Mouse (Mus musculus) midbrain, embryonic 14.5 days (tissue): Measurements from ENCODE around the gene Ak1. TPM values are rescaled to one million over a fixed set of nuclear protein-coding genes. Genes with fewer than 3 reads are reported as not detected.
A peak's percentile ranks its signal among the peaks of the same experiment; 100 is the strongest.

Experiments
- ATAC-seq: fragments of 200-750 bp; cut with Nextera tagmentation; 2 replicates; pipeline ENCODE4 v1.8.0; 2017; ENCODE audit warnings: moderate number of reproducible peaks, moderate library complexity; ENCODE audit not compliant: low FRiP score, low TSS enrichment
- DNase-seq: peaks from one replicate; pipeline ENCODE4 v3.0.0-alpha.2; 2015
- H3K27ac ChIP-seq: fragments of 300-500 bp; sonication (generic); replicated peaks from 2 replicates; pipeline ENCODE4 v1.5.1; 2014; ENCODE audit warnings: mild to moderate bottlenecking, low read depth, low read length, moderate library complexity
- H3K27me3 ChIP-seq: fragments of 300-500 bp; sonication (generic); 2 replicates; pipeline ENCODE4 v1.6.1; 2014; ENCODE audit warnings: low read length, control low read depth, mixed read lengths; ENCODE audit not compliant: control insufficient read depth, insufficient read depth
- H3K36me3 ChIP-seq: fragments of 300-500 bp; sonication (generic); 2 replicates; pipeline ENCODE4 v1.6.1; 2014; ENCODE audit warnings: low read length, control low read depth; ENCODE audit not compliant: control insufficient read depth, insufficient read depth
- H3K4me1 ChIP-seq: fragments of 300-500 bp; sonication (generic); 2 replicates; pipeline ENCODE4 v1.6.1; 2014; ENCODE audit warnings: mild to moderate bottlenecking, antibody characterized with exemption, low read length, control low read depth; ENCODE audit not compliant: control insufficient read depth, insufficient read depth
- H3K4me2 ChIP-seq: fragments of 300-500 bp; sonication (generic); 2 replicates; pipeline ENCODE4 v1.6.1; 2014; ENCODE audit warnings: mild to moderate bottlenecking, low read length, moderate library complexity
- H3K4me3 ChIP-seq: fragments of 300-500 bp; sonication (generic); replicated peaks from 2 replicates; pipeline ENCODE4 v1.5.1; 2014; ENCODE audit warnings: low read depth, low read length
- H3K9ac ChIP-seq: fragments of 300-500 bp; sonication (generic); replicated peaks from 2 replicates; pipeline ENCODE4 v1.6.1; 2014; ENCODE audit warnings: mild to moderate bottlenecking, low read length, moderate library complexity
- H3K9me3 ChIP-seq: fragments of 300-500 bp; sonication (generic); 2 replicates; pipeline ENCODE4 v1.6.1; 2016; ENCODE audit warnings: low read length, control low read depth, mixed read lengths; ENCODE audit not compliant: control insufficient read depth
- WGBS: fragments of 180-500 bp; shearing (Covaris S2); extraction: QIAGEN DNeasy Blood & Tissue Kit; methylation state at CpG from one replicate; pipeline ENCODE4 v1.1.7; 2014; 5-methylcytosine and 5-hydroxymethylcytosine counted together
- polyA plus RNA-seq: library from polyadenylated mRNA; unstranded; fragments of >200 nt; fragmentation: Nextera tagmentation; extraction: Ambion mirVana; gene quantifications from 2 replicates; pipeline ENCODE4 v1.2.1, GENCODE M21; 2014

The Ak1 gene
- polyA plus RNA-seq, 1 experiment from 2014 or later: 69.2 TPM

DNA sequence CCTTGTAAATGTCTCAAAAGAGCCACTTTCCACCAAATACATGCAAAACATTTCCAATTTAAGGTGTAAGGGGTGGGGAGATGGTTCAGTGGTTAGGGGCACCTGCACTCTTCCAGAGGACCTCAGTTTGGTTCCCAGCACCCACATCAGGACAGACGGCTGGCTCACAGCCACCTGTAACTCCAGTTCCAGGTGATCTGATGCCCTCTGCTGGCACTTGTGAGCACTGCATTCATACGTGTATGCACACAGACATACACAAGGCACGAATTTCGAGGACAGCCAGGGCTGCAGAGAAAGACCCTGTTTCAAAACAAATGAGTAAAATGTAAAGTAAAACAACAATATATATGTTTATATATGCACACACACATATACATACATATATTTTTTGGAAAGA is 4.0 kb upstream of the Ak1 start:
- no peak for ATAC-seq
- H3K27ac ChIP-seq: no peak overlapping the region
- H3K36me3 ChIP-seq: no peaks in the 10 kb centered on the region; the same call in 1 of the 2 replicates
- DNase-seq: no peak
- H3K27me3 ChIP-seq: no peaks in the 10 kb centered on the region
- no peak overlapping the region for H3K9ac ChIP-seq
- no peak overlapping the region for H3K4me2 ChIP-seq
- H3K9me3 ChIP-seq: no peaks in the 10 kb centered on the region
- peaks cover 14% of the 10 kb centered on the region; the same call in 1 of the 2 replicates for H3K4me1 ChIP-seq
- WGBS: 92% methylated on average over 4 of the region's 4 CpGs
- no peak overlapping the region for H3K4me3 ChIP-seq

DNA sequence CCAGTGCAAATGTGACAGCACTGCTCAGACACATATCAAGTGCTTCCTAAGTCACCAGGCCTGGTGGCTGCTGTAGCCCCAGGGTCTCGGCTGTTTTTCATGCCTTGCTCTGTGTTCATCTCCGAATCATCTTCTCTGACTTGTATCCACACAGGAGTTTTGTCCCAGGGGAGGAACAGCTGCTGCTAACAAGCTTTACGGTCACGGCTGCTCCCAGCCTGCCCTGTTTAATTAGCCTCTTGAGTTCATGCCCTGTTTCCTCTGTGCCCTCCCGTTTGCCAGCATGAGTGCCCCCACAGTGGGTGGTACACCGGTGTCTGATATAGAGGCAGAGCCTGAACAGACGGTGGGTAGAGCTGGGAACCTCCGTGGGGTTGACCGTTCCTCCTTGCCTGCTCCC is 3.5 kb upstream of the Ak1 start:
- Histone ChIP-seq H3K4me1 (peaks cover 14% of the 10 kb centered on the region; the same call in 1 of the 2 replicates), H3K36me3 (no peaks in the 10 kb centered on the region; the same call in 1 of the 2 replicates), H3K27me3 (no peaks in the 10 kb centered on the region)

DNA sequence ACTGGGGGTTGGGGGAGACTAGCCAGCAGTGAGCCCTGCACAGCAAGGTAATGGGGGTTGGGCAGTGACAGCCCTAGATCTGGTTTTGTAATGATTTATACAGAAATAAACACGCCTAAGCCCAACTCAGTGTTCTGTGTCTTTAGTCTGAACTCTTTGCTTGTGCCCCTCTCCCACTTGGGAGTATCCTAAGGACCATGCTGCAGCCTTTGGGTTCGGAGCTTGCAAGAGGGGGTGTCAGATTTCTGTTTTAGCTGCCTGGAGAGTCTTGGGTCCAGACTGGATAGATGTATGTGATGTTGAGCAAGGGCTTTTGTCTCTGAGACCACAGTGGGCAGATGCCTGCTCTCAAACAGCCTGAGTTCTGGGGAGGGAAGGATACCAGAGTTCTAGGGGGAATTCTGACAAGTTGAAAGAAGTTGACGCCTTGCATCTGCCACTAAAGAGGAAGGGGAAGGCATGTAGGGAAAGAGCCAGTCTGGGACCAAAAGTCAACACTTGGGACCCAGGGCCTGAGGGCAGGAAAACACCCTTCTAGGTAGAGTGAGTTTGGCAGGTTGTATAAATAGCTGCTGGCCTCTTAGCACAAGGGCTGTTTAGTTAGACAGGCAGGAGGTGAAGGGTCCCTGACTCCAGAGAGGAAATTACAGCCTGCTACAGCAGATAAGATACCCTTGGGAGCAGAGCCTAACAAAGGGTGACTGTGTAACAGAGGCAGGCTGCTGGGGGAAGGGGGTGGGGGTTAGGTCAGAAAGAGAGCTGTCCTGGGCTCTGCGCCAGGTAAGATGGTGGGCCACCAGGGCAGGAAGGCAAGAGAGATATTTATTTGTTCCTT is 659 bp upstream of the Ak1 start:
- no peaks in the 10 kb centered on the region for H3K36me3 ChIP-seq
- DNase-seq (peak; percentile 62), ATAC-seq (no peak)
- H3K27me3 ChIP-seq: no peaks in the 10 kb centered on the region
- H3K4me2 ChIP-seq: no peak overlapping the region
- H3K9me3 ChIP-seq: no peaks in the 10 kb centered on the region
- WGBS: 49% methylated on average over 4 of the region's 4 CpGs
- no peak overlapping the region for H3K4me3 ChIP-seq
- H3K27ac ChIP-seq: peak overlapping the region; percentile 63
- peaks cover 21% of the 10 kb centered on the region for H3K4me1 ChIP-seq
- H3K9ac ChIP-seq: no peak overlapping the region; the same call in 1 of the 2 replicates

More for the DNA sequence above, 3.5 kb upstream of the Ak1 start:
- Histone ChIP-seq H3K4me3 (no peak overlapping the region), H3K27ac (peak overlapping the region; percentile 55), H3K4me2 (no peak overlapping the region), H3K9ac (no peak overlapping the region), H3K9me3 (no peaks in the 10 kb centered on the region)
- 35% methylated on average over 9 of the region's 9 CpGs for WGBS
- ATAC-seq (no peak), DNase-seq (peak; percentile 65)

DNA sequence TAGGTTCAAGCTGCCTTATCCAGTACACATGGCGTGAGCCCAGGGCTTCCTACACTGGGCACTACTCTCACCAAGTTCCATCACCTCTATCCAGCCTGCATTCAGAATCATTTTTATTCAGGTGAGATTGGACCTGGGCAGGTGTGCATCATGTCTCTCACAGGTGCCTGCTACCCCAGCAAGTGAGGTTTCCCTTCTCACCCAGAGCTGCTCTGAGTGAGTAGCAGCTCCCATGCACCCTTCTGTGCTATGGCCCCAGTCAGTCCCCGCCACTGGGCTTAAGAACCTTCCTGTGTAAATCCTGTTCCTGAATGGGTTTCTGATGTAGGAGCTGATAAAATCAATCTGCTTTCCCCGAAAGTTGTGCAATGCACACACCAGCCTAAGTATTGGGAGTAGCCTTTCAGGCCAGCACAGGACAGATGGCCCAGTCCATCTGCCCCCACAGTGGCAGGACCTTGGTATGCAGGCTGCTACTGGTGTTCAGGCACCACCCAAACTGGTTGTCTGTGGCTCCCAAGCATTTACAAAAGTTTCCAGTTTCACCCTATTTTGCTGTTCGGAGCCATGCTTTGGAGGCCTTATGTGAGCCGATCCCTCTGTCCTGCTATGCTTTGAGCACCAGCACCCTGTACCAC is 2.7 kb downstream of the Ak1 start:
- WGBS: 82% methylated on average over 5 of the region's 5 CpGs
- no peaks in the 10 kb centered on the region for H3K27me3 ChIP-seq
- H3K4me1 ChIP-seq: peaks cover 40% of the 10 kb centered on the region
- no peak overlapping the region for H3K9ac ChIP-seq
- no peak overlapping the region for H3K27ac ChIP-seq
- H3K36me3 ChIP-seq: no peaks in the 10 kb centered on the region
- no peak overlapping the region for H3K4me3 ChIP-seq
- ATAC-seq (no peak), DNase-seq (no peak)
- no peaks in the 10 kb centered on the region for H3K9me3 ChIP-seq
- H3K4me2 ChIP-seq: no peak overlapping the region

DNA sequence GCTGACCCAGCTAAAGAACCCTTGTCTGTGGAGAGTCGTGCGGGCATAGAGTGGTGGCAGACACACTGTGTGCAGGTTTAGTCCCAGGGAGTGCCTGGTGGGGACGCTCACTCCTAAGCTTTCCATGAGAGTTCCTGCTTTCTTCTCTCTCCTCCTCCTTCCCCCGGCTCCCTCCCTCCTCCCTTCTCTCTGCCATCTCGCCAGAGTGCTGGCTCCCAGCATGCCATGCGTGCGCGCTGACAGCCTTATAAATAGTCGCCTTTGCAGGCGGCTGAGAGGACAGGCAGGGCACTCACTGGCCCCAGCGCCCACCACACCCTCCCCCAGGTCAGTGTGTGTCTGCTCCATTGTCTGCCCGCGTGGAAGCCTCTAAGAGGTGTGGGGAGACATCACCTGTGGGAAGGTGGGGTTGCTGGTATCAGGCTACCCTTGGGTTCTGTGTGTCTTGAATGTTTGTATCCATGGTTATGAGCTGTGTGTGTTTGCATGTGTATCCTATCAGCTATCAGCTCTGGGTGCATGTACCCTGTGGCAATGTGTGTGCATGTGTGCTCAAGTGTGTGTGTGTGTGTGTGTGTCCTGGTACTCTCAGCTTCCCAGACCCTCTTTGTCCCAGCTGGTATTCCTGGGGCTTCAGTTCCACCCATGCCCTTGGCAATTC is 3.8 kb downstream of the Ak1 start:
- ATAC-seq: peak; percentile 53
- 1% methylated on average over 13 of the region's 13 CpGs for WGBS
- no peaks in the 10 kb centered on the region for H3K27me3 ChIP-seq
- DNase-seq: peak; percentile 89
- peak overlapping the region; percentile 51 for H3K9ac ChIP-seq
- no peaks in the 10 kb centered on the region for H3K36me3 ChIP-seq
- H3K4me1 ChIP-seq: peaks cover 41% of the 10 kb centered on the region
- H3K4me3 ChIP-seq: peak overlapping the region; percentile 28
- H3K4me2 ChIP-seq: peak overlapping the region; percentile 49
- H3K9me3 ChIP-seq: no peaks in the 10 kb centered on the region
- peak overlapping the region; percentile 80 for H3K27ac ChIP-seq

DNA sequence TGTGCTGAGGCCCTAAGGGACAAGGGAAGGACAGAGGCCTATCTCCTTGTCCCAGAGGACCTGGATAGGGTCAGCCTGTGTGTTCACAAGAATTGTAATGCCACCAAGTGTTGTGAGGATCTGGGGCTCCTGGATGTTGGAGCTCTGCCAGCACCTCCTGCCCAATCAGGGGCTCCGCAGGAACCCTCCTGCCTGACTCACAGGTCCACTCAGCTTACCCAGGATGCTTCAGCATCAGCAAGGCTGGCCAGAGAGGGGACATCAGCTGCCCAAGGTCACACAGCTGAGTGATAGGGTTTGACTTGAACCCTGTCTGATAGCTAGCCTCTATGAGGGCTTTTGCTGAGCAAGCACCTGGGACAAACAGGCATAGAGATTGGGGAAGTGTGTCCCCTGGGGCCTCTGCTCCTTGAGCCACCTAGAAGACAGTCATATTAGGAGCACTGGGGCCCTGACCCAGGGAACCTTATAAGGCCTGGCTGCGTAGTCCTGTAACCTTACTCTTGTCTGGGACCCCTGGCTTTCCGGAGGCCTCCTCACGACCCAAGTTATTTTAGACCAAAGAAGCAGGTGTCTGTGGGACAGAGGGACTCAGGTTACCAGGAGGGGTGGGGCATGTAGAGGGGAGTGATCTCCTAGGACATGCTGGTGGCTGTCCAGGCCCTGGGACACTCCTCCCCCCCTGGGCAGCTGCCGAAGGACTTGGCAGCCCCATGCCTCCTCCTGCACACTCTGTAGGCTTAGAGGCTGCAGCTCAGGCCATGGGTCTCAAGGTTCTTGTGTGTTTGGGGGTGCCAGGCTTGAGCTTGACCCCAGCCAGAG is 4.5 kb downstream of the Ak1 start:
- Histone ChIP-seq H3K4me2 (peak overlapping the region; percentile 49), H3K4me3 (peak overlapping the region; percentile 28), H3K36me3 (no peaks in the 10 kb centered on the region; the same call in 1 of the 2 replicates), H3K4me1 (peaks cover 40% of the 10 kb centered on the region), H3K27ac (peak overlapping the region; percentile 80), H3K9ac (peak overlapping the region; percentile 51), H3K27me3 (no peaks in the 10 kb centered on the region), H3K9me3 (no peaks in the 10 kb centered on the region)
- ATAC-seq (no peak), DNase-seq (peak; percentile 53)
- WGBS: 61% methylated on average over 5 of the region's 5 CpGs

DNA sequence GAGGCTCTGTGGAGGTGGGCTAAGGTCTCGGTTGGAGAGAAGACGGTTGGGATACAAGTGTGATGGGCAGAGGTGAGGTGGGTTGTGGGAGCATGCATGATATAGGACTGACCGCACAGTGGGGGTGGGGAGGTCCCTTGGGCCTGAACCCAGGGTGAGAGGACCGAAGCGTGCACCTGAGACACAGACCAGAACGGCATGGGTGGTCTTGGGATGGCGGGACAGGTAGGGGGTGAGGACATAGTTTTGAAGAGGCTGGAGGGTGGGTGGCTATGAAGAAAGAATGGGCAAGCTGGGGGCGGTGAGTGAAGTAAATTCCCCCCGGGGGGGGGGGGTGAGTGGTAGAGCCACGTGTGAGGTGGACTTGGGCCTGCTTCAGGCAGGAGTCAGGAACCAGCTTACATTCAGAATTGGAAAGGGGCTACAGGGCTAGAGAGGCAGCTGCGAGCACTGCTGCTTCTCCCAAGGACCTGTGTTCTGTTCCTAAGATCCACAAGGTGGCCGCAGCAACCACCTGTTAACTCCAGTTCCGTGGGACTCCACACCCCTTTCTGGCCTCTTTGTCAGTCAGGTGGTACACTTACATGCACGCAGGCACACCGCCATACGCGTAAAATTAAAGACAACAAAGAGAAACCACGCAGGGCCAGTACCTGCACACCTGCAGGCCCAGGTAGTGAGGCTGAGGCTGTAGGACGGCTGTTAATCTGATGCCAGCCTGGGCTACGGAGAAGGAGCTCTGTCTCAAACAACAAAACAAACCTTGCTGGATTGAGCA is 5.9 kb downstream of the Ak1 start:
- peaks cover 36% of the 10 kb centered on the region for H3K4me1 ChIP-seq
- no peak overlapping the region; the same call in 1 of the 2 replicates for H3K4me2 ChIP-seq

More for the DNA sequence above, 5.9 kb downstream of the Ak1 start:
- WGBS: 69% methylated on average over 20 of the region's 20 CpGs
- ATAC-seq (no peak), DNase-seq (no peak)
- Histone ChIP-seq H3K27me3 (no peaks in the 10 kb centered on the region), H3K9ac (no peak overlapping the region), H3K36me3 (peaks cover 2% of the 10 kb centered on the region; the same call in 1 of the 2 replicates), H3K27ac (no peak overlapping the region), H3K4me3 (no peak overlapping the region), H3K9me3 (no peaks in the 10 kb centered on the region)
